Mouse (Mus musculus): Measurements from ENCODE around the gene Pik3r1. TPM values are rescaled to one million over a fixed set of nuclear protein-coding genes. Genes with fewer than 3 reads are reported as not detected.

The Pik3r1 gene
- total and polyA plus RNA-seq, 2 experiments, result 12.2 to 38.4 TPM

- TF ChIP-seq CTCF (IDR thresholded peaks at IDR 0.05; ENCODE audit: low read depth, low read length), result no peak
- TF ChIP-seq POLR2A (IDR thresholded peaks at IDR 0.05; ENCODE audit: extremely low read depth, insufficient read depth, low read length), result no peak
- Histone ChIP-seq H3K27me3 (ENCODE audit: control insufficient read depth, insufficient read depth, low read length) (no peaks in the 10 kb centered on the region), H3K79me2 (ENCODE audit: control insufficient read depth, insufficient read depth, low read length) (peaks cover 70% of the 10 kb centered on the region), H3K27ac (replicated peaks; ENCODE audit: insufficient read depth, low read depth, low read length) (peak overlapping the region; percentile 42; the same call in 1 of the 2 replicates), H3K9ac (ENCODE audit: low read depth, low read length) (peak overlapping the region; percentile 42), H3K36me3 (ENCODE audit: control insufficient read depth, insufficient read depth, low read length) (peaks cover 18% of the 10 kb centered on the region), H3K4me1 (ENCODE audit: control insufficient read depth, insufficient read depth, low read length) (peaks cover 63% of the 10 kb centered on the region), H3K4me3 (ENCODE audit: insufficient read depth, low read depth, low read length) (no peak overlapping the region)
- DNase-seq (ENCODE audit: extremely low read depth, low read depth, low spot score), result no peak
- WGBS, result 31% methylated on average over 8 of the region's 8 CpGs
Observed at GRCm38 (mm10) chr13:101760001-101760687, 7.9 kb downstream of the Pik3r1 start.

GRCm38 (mm10) chr13:101759281-101759871 is 8.6 kb downstream of the Pik3r1 start:
- WGBS, result 0% methylated on average over 3 of the region's 3 CpGs
- peaks cover 59% of the 10 kb centered on the region for H3K4me1 ChIP-seq (ENCODE audit: control insufficient read depth, insufficient read depth, low read length)
- TF ChIP-seq CTCF (IDR thresholded peaks at IDR 0.05; ENCODE audit: low read depth, low read length) (no peak), POLR2A (IDR thresholded peaks at IDR 0.05; ENCODE audit: extremely low read depth, insufficient read depth, low read length) (no peak)
- H3K79me2 ChIP-seq (ENCODE audit: control insufficient read depth, insufficient read depth, low read length), result peaks cover 73% of the 10 kb centered on the region
- H3K27ac ChIP-seq (replicated peaks; ENCODE audit: insufficient read depth, low read depth, low read length), result 0 out of 2 replicates have a peak overlapping the region, but pooled peaks have one; percentile 19
- H3K9ac ChIP-seq (ENCODE audit: low read depth, low read length), result no peak overlapping the region
- peaks cover 20% of the 10 kb centered on the region for H3K36me3 ChIP-seq (ENCODE audit: control insufficient read depth, insufficient read depth, low read length)
- no peak overlapping the region for H3K4me3 ChIP-seq (ENCODE audit: insufficient read depth, low read depth, low read length)
- H3K27me3 ChIP-seq (ENCODE audit: control insufficient read depth, insufficient read depth, low read length), result no peaks in the 10 kb centered on the region
- DNase-seq (ENCODE audit: extremely low read depth, low read depth, low spot score), result peak; percentile 72

- TF ChIP-seq POLR2A (IDR thresholded peaks at IDR 0.05; ENCODE audit: extremely low read depth, insufficient read depth, low read length) (no peak), CTCF (IDR thresholded peaks at IDR 0.05; ENCODE audit: low read depth, low read length) (no peak)
- H3K27me3 ChIP-seq (ENCODE audit: control insufficient read depth, insufficient read depth, low read length), result no peaks in the 10 kb centered on the region
- H3K9ac ChIP-seq (ENCODE audit: low read depth, low read length), result no peak overlapping the region
- peaks cover 63% of the 10 kb centered on the region for H3K4me1 ChIP-seq (ENCODE audit: control insufficient read depth, insufficient read depth, low read length)
- H3K79me2 ChIP-seq (ENCODE audit: control insufficient read depth, insufficient read depth, low read length), result peaks cover 75% of the 10 kb centered on the region
- peak; percentile 61 for DNase-seq (ENCODE audit: extremely low read depth, low read depth, low spot score)
- H3K27ac ChIP-seq (replicated peaks; ENCODE audit: insufficient read depth, low read depth, low read length), result peak overlapping the region; percentile 10; the same call in 1 of the 2 replicates
- 62% methylated on average over 22 of the region's 22 CpGs for WGBS
- peaks cover 28% of the 10 kb centered on the region for H3K36me3 ChIP-seq (ENCODE audit: control insufficient read depth, insufficient read depth, low read length)
- no peak overlapping the region for H3K4me3 ChIP-seq (ENCODE audit: insufficient read depth, low read depth, low read length)
Observed at GRCm38 (mm10) chr13:101757801-101758422, 10.1 kb downstream of the Pik3r1 start.

- DNase-seq (ENCODE audit: extremely low read depth, low read depth, low spot score), result no peak
- WGBS, result 46% methylated on average over 2 of the region's 2 CpGs
- Histone ChIP-seq H3K4me1 (ENCODE audit: control insufficient read depth, insufficient read depth, low read length) (peaks cover 57% of the 10 kb centered on the region), H3K27ac (replicated peaks; ENCODE audit: insufficient read depth, low read depth, low read length) (no peak overlapping the region), H3K9ac (ENCODE audit: low read depth, low read length) (no peak overlapping the region), H3K27me3 (ENCODE audit: control insufficient read depth, insufficient read depth, low read length) (no peaks in the 10 kb centered on the region), H3K36me3 (ENCODE audit: control insufficient read depth, insufficient read depth, low read length) (peaks cover 41% of the 10 kb centered on the region), H3K79me2 (ENCODE audit: control insufficient read depth, insufficient read depth, low read length) (peaks cover 73% of the 10 kb centered on the region), H3K4me3 (ENCODE audit: insufficient read depth, low read depth, low read length) (no peak overlapping the region)
- TF ChIP-seq POLR2A (IDR thresholded peaks at IDR 0.05; ENCODE audit: extremely low read depth, insufficient read depth, low read length) (no peak), CTCF (IDR thresholded peaks at IDR 0.05; ENCODE audit: low read depth, low read length) (no peak)
Observed at GRCm38 (mm10) chr13:101755228-101755627, 12.8 kb downstream of the Pik3r1 start.

GRCm38 (mm10) chr13:101753639-101754038 is 14.4 kb downstream of the Pik3r1 start:
- no peak overlapping the region for H3K9ac ChIP-seq (ENCODE audit: low read depth, low read length)
- peaks cover 52% of the 10 kb centered on the region for H3K4me1 ChIP-seq (ENCODE audit: control insufficient read depth, insufficient read depth, low read length)
- DNase-seq (ENCODE audit: extremely low read depth, low read depth, low spot score), result no peak
- TF ChIP-seq POLR2A (IDR thresholded peaks at IDR 0.05; ENCODE audit: extremely low read depth, insufficient read depth, low read length) (no peak), CTCF (IDR thresholded peaks at IDR 0.05; ENCODE audit: low read depth, low read length) (no peak)
- no peak overlapping the region for H3K27ac ChIP-seq (replicated peaks; ENCODE audit: insufficient read depth, low read depth, low read length)
- 22% methylated on average over 6 of the region's 6 CpGs for WGBS
- peaks cover 67% of the 10 kb centered on the region for H3K79me2 ChIP-seq (ENCODE audit: control insufficient read depth, insufficient read depth, low read length)
- H3K36me3 ChIP-seq (ENCODE audit: control insufficient read depth, insufficient read depth, low read length), result peaks cover 43% of the 10 kb centered on the region
- H3K27me3 ChIP-seq (ENCODE audit: control insufficient read depth, insufficient read depth, low read length), result no peaks in the 10 kb centered on the region
- H3K4me3 ChIP-seq (ENCODE audit: insufficient read depth, low read depth, low read length), result no peak overlapping the region

All from liver, adult 2 months (tissue).